Mouse (Mus musculus) cerebellum, adult 11-12 months (tissue): ENCODE results near the gene Prtn3.

ENCODE experiments used
- DNase-seq: peaks from one replicate; pipeline ENCODE4 v3.0.0; 2022

Gene Prtn3

DNA sequence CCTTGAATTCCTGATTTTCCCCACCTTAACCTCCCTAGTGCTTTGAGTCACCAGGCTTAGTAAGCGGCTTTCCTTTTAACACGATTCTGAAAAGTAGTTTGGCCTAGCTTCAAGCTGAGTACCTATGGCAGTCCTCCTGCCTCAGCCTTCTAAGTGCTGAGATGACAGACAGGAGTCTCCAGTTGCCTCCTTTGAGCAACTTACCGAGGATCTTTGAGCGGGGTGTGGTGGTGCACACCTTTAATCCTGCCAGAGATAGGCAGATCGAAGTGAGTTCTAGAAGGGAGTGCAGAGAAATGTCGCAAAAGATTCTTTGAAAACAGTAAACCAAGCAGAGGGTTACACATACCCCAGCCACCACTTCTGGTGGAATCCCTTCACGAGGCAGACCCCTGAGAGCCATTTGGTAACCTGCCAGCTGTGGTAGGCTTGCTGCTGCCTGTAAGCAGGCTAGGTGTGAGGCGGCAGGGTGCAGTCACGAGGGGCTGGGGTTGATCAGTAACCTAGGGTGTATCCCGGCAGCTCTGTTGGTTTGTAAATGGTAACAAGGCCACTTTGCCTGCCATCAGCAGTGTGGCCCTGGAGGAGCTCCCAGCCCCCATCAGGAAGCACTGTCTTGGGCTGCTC lies 18.6 kb upstream of the Prtn3 start:
- DNase-seq = peak; percentile 78

GRCm38 (mm10) chr10:79856280-79856679 lies 18.0 kb upstream of the Prtn3 start:
- DNase-seq = no peak

- DNase-seq = no peak
Measured at GRCm38 (mm10) chr10:79856704-79857451, 17.4 kb upstream of the Prtn3 start.

DNA sequence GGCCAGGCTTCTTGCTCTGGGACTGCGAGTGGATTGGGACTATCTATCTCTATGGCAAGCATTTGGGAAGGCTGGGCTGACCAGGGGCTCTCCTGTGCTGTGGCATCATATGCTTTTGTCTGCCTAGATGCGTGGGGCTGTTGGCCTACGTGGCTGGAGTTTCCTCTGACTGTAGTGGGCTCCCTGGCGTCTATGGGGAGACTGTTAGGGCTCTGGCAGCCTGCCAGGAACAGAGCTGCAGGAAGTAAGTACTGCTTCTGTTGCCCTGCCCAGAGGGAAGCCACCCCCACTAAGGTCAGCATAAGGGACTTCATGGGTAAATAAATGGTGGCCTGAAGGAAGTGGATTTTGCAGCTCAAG lies 16.8 kb upstream of the Prtn3 start:
- DNase-seq = peak; percentile 68

DNA sequence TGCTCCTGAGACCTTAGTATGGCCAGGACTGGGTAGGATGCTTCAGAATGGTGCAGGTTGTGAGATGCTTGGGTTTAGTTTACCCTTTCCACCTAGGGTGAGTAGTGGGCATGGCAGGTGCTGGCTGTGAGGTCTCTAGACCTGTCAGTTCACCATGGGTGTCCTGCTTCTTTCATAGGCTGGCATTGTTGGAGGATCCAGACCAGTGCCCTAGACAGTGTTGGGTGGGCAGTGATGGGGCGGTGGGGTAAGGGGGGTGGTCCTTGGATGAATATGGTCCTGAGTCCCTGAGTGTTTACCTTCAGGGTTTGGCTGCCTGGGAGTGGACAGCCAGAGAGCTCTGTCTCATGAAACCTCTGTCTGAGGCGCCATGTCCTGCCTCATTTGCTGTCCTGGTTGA lies 16.4 kb upstream of the Prtn3 start:
- DNase-seq = no peak

GRCm38 (mm10) chr10:79858416-79859074 lies 15.7 kb upstream of the Prtn3 start:
- DNase-seq = peak; percentile 76

- DNase-seq = peak; percentile 46
Measured at GRCm38 (mm10) chr10:79859116-79859515, 15.2 kb upstream of the Prtn3 start.

- no peak for DNase-seq
Measured at GRCm38 (mm10) chr10:79860079-79860911, 14.0 kb upstream of the Prtn3 start.

DNA sequence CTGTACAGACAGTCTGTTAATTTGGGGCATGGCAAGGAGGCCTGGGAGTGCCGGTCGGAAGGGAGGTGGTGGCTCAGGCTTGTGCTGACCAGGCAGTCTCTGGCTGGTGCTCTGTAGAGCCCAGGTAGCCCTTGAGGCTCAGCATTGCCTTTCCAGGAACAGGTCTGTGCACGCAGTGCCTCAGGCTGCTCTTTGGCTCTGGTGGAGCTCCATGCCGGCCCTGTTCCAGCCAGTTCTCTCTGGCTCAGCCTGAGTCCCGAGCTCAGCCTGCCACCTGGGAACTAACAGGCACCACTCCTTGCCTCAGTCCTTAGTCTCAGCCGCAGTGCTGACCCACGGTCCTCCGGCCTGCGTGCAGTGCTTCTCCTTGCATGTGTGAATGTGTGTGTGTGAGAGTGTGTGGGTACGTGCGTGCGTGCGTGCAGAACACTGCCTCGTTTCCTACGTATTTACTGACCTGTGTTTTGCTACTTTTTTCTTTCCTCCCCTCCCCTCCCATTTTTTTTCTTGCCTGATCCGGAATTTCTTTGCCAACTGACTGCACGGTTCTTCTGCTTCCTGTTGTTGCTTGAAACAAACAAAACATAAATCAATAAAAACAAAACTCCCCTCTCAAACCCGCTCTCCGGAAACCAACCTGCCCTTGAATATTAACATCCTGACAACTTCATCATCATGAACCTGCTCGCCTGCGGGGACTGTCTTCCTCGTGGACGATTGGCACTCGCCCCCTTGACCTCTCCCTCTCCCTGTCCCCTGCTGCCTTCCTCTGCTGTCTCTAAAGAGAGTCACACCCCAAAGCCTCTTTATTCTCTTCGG lies 12.8 kb upstream of the Prtn3 start:
- DNase-seq = peak; percentile 83

- no peak for DNase-seq
Measured at GRCm38 (mm10) chr10:79862049-79862788, 12.1 kb upstream of the Prtn3 start.

GRCm38 (mm10) chr10:79862925-79863324 lies 11.4 kb upstream of the Prtn3 start:
- DNase-seq = no peak

GRCm38 (mm10) chr10:79864351-79865188 lies 9.7 kb upstream of the Prtn3 start:
- peak; percentile 46 for DNase-seq

- peak; percentile 55 for DNase-seq
Measured at GRCm38 (mm10) chr10:79865189-79865601, 9.1 kb upstream of the Prtn3 start.

DNA sequence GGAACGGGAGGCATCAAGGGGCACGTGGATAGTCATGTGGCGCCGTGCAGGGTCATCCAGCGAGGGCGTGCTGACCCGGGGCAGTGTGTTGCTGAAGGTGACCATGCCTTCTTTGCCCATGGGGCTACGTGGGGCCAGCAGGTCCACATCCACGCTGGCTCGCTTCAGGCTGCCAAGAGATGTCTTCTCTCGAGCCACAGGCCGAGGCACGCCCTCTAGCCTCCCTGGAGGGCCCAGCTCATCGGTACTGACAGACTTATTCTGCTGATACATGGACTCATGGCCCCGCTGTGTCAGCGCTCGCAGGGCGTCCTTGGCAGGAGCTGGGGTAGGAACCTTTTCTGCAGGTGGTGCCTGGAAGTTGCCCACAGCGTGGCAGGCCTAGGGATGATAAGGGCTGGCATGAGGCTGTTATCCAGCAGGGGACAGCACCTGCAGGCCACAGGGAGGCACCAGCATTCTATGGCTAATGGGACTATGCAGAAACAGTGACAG lies 8.4 kb upstream of the Prtn3 start:
- DNase-seq = peak; percentile 66

DNA sequence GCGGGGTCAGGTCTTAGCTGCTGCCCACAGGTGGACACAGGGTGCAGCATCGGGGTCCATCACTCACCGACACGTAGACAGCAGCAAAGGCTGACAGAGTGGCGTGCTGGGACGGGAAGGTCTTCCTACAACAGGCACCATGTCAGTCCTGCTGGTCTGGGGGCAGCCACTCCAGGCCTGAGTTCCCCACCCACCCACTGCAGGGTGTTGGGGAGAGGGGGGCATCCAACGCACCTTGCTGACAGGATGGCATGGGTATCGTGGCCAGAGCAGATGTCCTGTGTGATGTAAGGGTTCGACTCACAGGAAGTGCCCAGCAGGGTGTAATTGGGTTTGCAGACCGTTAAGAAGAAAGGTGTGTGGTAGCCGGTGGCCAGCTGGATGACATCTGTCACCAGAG lies 7.7 kb upstream of the Prtn3 start:
- peak; percentile 51 for DNase-seq

DNA sequence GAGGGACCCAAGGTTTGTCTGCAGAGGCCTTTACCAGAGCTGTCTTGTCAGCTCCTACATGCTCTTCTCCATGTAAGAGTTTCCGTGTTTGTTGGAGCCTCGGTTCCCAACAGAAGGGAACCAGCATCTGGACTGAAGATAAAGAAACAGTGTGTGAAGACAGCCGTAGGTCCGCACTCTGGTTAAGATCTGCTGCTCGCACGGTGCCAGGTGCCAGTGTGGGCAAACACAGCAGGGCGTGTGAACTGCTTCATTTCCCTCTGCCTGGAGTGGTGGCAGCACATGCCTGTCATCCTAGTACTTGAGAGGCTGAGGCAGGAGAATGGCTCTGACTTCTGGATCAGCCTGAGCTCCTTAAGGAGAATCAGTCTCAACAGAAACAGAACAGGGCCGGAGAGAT lies 2.4 kb upstream of the Prtn3 start:
- DNase-seq = no peak

GRCm38 (mm10) chr10:79872862-79873261 lies 1.4 kb upstream of the Prtn3 start:
- DNase-seq = no peak

GRCm38 (mm10) chr10:79873313-79873712 lies 963 bp upstream of the Prtn3 start:
- no peak for DNase-seq

DNA sequence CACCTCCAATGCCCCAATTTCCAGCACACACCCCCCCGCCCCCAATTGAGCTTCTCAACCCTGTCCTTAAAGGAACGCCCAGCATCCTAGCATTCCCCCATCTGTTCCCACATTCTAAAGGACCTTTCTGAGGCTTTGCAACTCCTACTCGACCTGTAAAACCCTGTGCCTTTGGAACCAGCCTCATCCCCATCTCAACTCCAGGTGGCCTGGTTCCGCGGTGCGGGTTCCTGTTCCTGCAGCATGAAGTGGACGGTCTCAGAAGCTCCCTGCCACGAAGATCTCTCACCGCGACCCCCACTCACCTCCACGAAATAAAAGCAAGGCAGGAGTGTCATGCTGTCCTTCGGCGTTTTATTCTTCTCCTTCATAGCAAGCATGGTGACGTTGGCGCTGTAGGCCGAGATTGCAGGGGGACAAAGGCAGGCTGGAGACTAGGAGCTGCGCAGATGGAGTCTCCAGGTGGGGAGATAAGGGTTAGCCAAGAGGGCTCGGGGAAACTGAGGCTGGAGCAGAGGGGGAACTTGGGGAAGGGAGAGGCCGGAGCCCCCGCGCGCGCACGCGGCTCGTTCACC lies 474 bp upstream of the Prtn3 start:
- peak; percentile 39 for DNase-seq

DNA sequence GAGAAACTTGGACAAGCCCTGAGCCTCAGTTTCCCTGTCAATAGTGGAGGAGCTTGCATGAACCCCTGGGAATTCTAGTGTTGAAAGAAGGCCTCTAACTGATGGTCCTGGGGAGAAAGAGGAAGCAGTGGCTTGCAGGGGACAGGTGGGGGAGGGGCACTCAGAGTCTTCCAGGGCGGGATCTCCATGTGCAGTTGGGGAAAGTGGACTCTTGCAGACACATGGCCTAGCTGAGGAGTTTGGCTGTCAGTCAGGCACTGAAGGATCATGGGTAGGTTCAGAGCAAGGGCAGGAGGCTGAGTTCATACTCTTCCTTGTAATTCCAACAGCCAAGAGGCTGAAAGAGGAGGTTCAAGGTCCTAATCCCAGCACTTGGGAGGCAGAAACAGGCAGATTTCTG lies 2.9 kb downstream of the Prtn3 start:
- DNase-seq = no peak
